Mouse (Mus musculus) limb, embryonic 10.5 days (tissue): ENCODE results near the gene 1700125H20Rik. TPM values are rescaled to one million over a fixed set of nuclear protein-coding genes. Genes with fewer than 3 reads are reported as not detected.
"Not testable (repeated sequence)": the region's sequence is repeated elsewhere in the genome, so short reads cannot be mapped to it uniquely, and the experiment has no call there.

Experiments
- DNase-seq: peaks from one replicate; pipeline ENCODE4 v3.0.0-alpha.2; 2017; ENCODE audit warnings: low spot score
- H3K27ac ChIP-seq: fragments of 300-500 bp; sonication (generic); 2 replicates; pipeline ENCODE4 v1.5.1; 2016; ENCODE audit warnings: mild to moderate bottlenecking
- H3K27me3 ChIP-seq: fragments of 300-500 bp; sonication (generic); 2 replicates; pipeline ENCODE4 v1.6.1; 2016; ENCODE audit warnings: low read depth, mild to moderate bottlenecking; ENCODE audit not compliant: poor library complexity, severe bottlenecking
- H3K36me3 ChIP-seq: fragments of 300-500 bp; sonication (generic); 2 replicates; pipeline ENCODE4 v1.6.1; 2016; ENCODE audit warnings: mild to moderate bottlenecking, moderate library complexity
- H3K4me1 ChIP-seq: fragments of 300-500 bp; sonication (generic); 2 replicates; pipeline ENCODE4 v1.6.1; 2016
- H3K4me3 ChIP-seq: fragments of 300-500 bp; sonication (generic); 2 replicates; pipeline ENCODE4 v1.5.1; 2016; ENCODE audit warnings: mild to moderate bottlenecking, moderate library complexity
- H3K9me3 ChIP-seq: fragments of 300-500 bp; sonication (generic); replicated peaks from 2 replicates; pipeline ENCODE4 v1.6.1; 2016; ENCODE audit warnings: mild to moderate bottlenecking
- WGBS: fragments of 180-500 bp; shearing (Covaris S2); methylation state at CpG from one replicate; pipeline ENCODE4 v1.1.7; 2016; 5-methylcytosine and 5-hydroxymethylcytosine counted together
- polyA plus RNA-seq: library from polyadenylated mRNA; unstranded; fragments of >200 nt; fragmentation: Nextera tagmentation; extraction: Ambion mirVana; gene quantifications from 2 replicates; pipeline ENCODE4 v1.2.1, GENCODE M21; 2016

1700125H20Rik gene
- polyA plus RNA-seq, result 0.39 TPM in 1 of 2 replicates, not detected in the other

DNA sequence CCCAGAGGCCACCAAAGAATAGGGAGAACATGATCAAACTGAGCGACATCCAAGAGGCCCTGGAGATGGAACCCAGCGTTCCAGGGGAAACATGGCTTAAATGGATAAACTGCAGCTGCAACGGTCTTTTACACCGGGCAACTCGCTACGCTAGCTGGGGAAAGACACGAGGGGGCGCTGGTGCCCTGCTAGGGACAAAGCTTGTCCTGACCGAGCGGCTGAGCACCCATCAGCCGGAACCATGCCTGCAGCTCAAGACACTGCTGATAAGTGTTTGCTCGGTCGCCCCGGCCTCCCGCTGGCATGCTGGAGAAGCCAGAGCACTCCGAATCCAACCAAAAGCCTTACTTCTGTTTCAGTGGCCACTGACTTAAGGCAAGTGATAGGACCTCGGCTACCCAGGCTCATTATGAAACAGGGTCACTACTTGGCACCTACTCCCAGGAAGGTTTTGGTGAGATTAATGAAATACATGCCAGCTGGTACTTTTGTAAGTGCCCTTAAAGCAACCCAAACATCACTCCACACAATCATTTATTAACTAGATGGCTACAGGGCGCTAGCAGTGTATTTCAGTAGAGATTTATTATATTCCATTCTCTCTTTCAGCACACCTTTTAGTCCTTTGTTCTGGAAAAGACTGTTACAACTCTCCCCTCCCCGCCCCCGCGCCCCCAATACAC, at the start of gene 1700125H20Rik:
Gene 1700125H20Rik, plus strand, starts transcription at position 347 of the 683 bp plus-strand sequence.
- 16% methylated on average over 21 of the region's 21 CpGs for WGBS
- Histone ChIP-seq H3K27ac (peak within 1 kb of the TSS; percentile 77), H3K4me1 (peaks cover 12% of the 10 kb centered on the region), H3K27me3 (no peaks in the 10 kb centered on the region), H3K36me3 (no peaks in the 10 kb centered on the region), H3K4me3 (peak within 1 kb of the TSS; percentile 46), H3K9me3 (no peaks in the 10 kb centered on the region)
- peak; percentile 93 for DNase-seq

DNA sequence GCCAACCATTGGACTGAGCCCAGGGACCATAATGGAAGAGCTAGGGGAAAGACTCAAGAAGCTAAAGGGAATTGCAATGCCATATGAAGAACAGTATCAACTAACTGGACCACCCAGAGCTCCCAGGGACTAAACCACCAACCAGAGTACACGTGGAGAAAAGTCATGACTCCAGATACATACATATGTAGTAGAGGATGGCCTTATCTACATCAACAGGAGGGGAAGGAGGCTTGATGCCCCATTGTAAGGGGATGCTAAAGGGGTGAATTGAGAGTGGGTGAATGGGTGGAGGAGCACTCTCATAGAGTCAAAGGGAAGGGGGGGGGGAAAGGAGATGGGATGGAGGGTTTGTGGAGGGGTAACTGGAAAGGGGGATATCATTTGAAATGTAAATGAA, 48.1 kb upstream of the 1700125H20Rik start:
- WGBS, result 91% methylated on average over 1 of the region's 1 CpGs
- no peak overlapping the region for H3K4me3 ChIP-seq
- no peaks in the 10 kb centered on the region for H3K9me3 ChIP-seq
- H3K27me3 ChIP-seq, result no peaks in the 10 kb centered on the region
- no peaks in the 10 kb centered on the region for H3K4me1 ChIP-seq
- H3K36me3 ChIP-seq, result no peaks in the 10 kb centered on the region
- H3K27ac ChIP-seq, result no peak overlapping the region
- DNase-seq, result no peak

DNA sequence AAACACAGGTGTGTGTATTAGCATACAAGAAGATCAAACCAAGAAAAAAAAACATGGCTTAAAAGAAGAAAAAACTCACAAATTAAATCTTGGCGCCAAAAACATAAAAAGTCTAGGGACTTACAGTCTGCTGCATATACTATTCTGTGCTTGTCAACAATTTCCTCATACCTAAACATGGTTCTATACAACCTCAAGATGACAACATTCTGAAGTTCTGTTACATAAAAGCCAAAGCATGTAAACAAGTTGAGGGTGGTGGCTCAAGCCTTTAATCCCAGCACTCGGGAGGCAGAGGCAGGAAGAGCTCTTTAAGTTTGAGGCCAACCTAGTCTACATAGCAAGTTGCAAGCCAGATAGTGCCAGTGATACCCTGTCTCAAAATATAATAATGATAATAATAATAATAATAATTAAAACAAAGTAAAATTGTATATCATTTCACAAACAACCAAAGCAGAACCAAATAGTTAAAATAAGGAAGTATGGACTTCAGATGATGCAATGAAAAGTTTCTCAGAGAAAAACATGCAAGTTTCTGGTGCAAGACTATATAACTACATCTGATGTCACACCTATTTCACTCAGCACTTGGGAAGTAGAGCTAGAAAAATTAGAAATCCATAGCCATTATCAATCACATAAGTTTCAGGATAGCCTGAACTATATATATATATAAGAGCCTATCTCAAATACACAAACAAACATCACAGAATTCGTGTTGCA, 46.8 kb upstream of the 1700125H20Rik start:
- no peaks in the 10 kb centered on the region for H3K4me1 ChIP-seq
- H3K36me3 ChIP-seq, result no peaks in the 10 kb centered on the region
- WGBS, result 86% methylated on average over 3 of the region's 3 CpGs
- no peak for DNase-seq
- no peaks in the 10 kb centered on the region for H3K9me3 ChIP-seq
- H3K27me3 ChIP-seq, result no peaks in the 10 kb centered on the region
- H3K27ac ChIP-seq, result no peak overlapping the region
- no peak overlapping the region for H3K4me3 ChIP-seq

- no peak overlapping the region for H3K27ac ChIP-seq
- DNase-seq, result no peak
- no peaks in the 10 kb centered on the region for H3K4me1 ChIP-seq
- H3K36me3 ChIP-seq, result no peaks in the 10 kb centered on the region
- no peaks in the 10 kb centered on the region for H3K27me3 ChIP-seq
- no peaks in the 10 kb centered on the region for H3K9me3 ChIP-seq
- no peak overlapping the region for H3K4me3 ChIP-seq
- WGBS, result 90% methylated on average over 2 of the region's 2 CpGs
Observed at GRCm38 (mm10) chr11:85126257-85127102, 43.7 kb upstream of the 1700125H20Rik start.

DNA sequence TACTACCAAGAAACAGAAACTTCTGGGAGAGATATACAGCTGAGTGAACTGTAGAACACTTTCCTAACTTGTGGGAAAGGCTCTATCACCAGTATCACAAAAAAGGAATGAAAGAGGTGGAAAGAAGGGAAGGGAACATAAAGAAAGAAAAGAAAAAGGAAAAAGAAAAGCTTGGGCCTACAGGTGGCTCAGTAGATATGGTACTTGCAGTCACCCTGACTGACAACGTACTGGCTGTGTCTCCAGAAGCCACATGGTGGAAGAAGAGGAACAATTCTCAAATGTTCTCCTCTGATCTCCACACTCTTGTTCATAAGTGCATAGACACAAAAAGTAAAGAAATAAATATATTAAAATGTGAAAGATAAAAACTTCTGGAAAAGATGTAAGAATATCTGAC, 41.3 kb upstream of the 1700125H20Rik start:
- H3K36me3 ChIP-seq, result no peaks in the 10 kb centered on the region
- H3K4me3 ChIP-seq, result no peak overlapping the region
- no peak overlapping the region for H3K27ac ChIP-seq
- 90% methylated on average over 1 of the region's 1 CpGs for WGBS
- H3K9me3 ChIP-seq, result no peaks in the 10 kb centered on the region
- no peaks in the 10 kb centered on the region for H3K27me3 ChIP-seq
- DNase-seq, result no peak
- H3K4me1 ChIP-seq, result no peaks in the 10 kb centered on the region

- Histone ChIP-seq H3K27me3 (no peaks in the 10 kb centered on the region), H3K9me3 (no peaks in the 10 kb centered on the region), H3K4me1 (no peaks in the 10 kb centered on the region), H3K36me3 (no peaks in the 10 kb centered on the region), H3K27ac (no peak overlapping the region), H3K4me3 (no peak overlapping the region)
- WGBS, result 82% methylated on average over 2 of the region's 2 CpGs
- DNase-seq, result no peak
Observed at GRCm38 (mm10) chr11:85131542-85131941, 38.7 kb upstream of the 1700125H20Rik start.

DNA sequence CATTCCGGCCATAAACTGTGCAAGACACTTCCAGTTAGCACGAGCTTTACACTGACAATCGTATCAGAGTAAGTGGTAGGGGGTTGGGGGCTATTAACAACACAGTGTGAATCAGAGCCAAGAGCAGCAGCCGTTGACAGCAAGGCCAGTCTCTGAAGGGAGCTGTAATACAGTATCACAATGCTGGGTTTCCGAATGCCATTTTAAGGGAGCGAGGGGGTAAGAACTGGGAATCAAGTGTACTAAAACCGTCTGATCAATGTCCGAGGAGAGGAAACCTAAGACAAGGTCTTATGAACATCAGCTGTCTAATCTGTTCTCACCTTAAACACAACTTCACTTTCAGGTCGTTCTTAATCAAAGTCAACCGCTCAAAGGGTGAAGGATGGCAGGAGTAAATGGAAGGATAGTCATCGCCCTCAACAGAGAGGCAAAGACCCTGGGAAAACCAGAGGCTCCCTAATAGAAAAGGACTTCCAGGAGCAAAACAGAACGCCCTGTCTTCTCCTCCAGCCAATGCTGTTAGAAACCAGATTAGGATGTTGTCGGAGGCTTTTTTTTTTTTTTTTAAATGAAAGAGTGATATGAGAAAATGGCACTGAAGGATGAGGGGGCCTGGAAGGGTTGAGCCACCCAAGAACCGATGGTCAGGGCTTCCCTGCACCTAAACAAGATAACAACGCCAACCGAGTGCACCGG, 31.3 kb upstream of the 1700125H20Rik start:
- H3K4me1 ChIP-seq, result peaks cover 25% of the 10 kb centered on the region
- 1% methylated on average over 17 of the region's 17 CpGs for WGBS
- H3K27ac ChIP-seq, result peak overlapping the region; percentile 93
- H3K27me3 ChIP-seq, result no peaks in the 10 kb centered on the region
- no peaks in the 10 kb centered on the region for H3K36me3 ChIP-seq
- no peaks in the 10 kb centered on the region for H3K9me3 ChIP-seq
- H3K4me3 ChIP-seq, result peak overlapping the region; percentile 94
- DNase-seq, result peak; percentile 36

DNA sequence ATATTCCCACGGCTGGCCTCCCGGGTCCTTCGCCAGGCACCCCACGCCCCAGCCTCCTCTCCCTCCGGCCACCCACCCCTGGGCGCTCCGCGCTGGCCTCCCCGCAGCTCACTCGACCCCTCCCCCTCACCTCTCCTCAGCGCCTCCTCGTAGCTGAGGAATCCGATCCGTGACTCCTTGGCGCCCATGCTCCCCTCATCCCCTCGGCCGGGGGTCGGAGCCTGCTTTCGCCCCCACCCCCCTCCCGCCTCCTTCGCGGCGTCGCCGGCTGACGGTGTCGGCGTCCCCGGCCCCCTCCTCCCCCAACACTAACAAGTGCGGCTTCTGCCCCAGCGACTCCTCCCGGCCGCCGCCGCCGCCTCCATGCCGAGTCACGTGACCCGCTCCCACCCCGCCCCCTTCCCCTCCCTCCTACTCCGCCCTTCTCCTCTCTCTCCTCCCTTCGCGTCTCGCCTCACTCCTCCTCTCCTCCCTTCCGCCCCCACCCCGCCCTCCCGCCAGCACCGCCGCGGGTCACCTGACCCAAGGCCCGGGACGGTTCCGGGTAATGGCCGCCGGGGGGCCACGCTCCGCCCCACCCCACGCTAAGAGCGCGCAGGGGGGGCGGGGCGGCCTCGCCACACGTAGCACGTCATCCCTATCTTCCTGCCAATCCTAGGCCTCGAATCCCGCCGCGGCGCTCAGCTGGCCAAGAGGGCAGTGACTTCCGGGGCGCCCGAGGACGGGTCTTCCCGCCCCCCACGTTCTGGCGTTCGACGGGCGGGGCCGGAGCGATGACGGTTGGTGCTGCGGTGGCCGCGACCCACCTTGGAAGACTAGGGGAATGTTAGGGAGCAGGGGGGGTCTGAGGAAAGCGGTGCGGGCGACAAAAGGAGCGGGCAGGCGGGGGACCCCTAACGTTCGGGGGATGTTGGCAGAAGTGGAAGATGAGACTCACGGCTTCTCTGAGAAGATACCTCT, 30.3 kb upstream of the 1700125H20Rik start, which contains the start of gene Usp32:
Gene Usp32, minus strand, starts transcription at position 581 of the 960 bp plus-strand sequence.
- peaks cover 25% of the 10 kb centered on the region for H3K4me1 ChIP-seq
- peak; percentile 98 for DNase-seq
- WGBS, result under 1% methylated on average over 88 of the region's 94 CpGs
- H3K4me3 ChIP-seq, result peak within 1 kb of the TSS; percentile 94
- peak within 1 kb of the TSS; percentile 93 for H3K27ac ChIP-seq
- H3K9me3 ChIP-seq, result no peaks in the 10 kb centered on the region
- H3K27me3 ChIP-seq, result no peaks in the 10 kb centered on the region
- H3K36me3 ChIP-seq, result no peaks in the 10 kb centered on the region

- DNase-seq, result no peak
- Histone ChIP-seq H3K36me3 (no peaks in the 10 kb centered on the region), H3K4me1 (no peaks in the 10 kb centered on the region), H3K27me3 (no peaks in the 10 kb centered on the region), H3K4me3 (no peak overlapping the region), H3K27ac (no peak overlapping the region), H3K9me3 (no peaks in the 10 kb centered on the region)
- 83% methylated on average over 2 of the region's 2 CpGs for WGBS
Observed at GRCm38 (mm10) chr11:85152256-85152930, 17.8 kb upstream of the 1700125H20Rik start.

DNA sequence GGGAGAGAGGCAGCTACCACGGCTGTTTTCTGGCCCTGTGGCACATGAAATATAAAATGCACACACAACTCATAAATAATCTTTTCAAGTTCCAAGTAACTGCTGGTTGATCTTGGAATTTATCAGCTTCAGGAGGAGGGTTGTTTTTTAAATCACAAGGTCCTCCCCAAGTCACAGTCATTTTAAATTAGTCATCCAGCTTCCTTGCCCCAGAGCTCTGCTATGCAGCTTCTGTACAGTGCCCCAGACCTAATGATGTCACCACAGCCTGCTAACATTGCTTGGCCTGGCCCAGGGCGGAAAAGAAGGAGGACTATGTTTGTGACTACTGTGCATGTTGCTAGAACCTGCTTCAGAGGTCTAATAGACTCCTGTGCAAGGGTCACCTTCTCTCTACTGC, 12.9 kb upstream of the 1700125H20Rik start:
- 69% methylated on average over 2 of the region's 2 CpGs for WGBS

DNA sequence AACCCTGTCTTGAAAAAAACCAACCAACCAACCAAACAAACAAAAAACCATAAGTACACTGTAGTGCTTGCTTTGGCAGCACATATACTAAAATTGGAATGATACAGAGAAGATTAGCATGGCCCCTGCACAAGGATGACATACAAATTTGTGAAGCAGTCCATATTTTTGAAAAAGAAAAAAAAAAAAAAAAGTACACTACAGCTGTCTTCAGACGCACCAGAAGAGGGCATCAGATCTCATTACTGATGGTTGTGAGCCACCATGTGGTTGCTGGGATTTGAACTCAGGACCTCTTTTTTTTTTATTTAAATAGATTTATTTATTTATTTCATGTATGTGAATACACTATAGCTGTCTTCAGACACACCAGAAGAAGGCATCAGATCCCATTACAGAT, 7.2 kb upstream of the 1700125H20Rik start:
- H3K27ac ChIP-seq, H3K4me3 ChIP-seq, H3K4me1 ChIP-seq, H3K36me3 ChIP-seq, H3K27me3 ChIP-seq, H3K9me3 ChIP-seq, DNase-seq: not testable (repeated sequence)
- 91% methylated on average over 1 of the region's 1 CpGs for WGBS

More for the DNA sequence above, 12.9 kb upstream of the 1700125H20Rik start:
- H3K4me3 ChIP-seq, result no peak overlapping the region
- no peaks in the 10 kb centered on the region for H3K4me1 ChIP-seq
- H3K27ac ChIP-seq, result no peak overlapping the region
- H3K9me3 ChIP-seq, result no peaks in the 10 kb centered on the region
- no peaks in the 10 kb centered on the region for H3K36me3 ChIP-seq
- H3K27me3 ChIP-seq, result no peaks in the 10 kb centered on the region
- DNase-seq, result no peak
